Mouse (Mus musculus) retina, adult 2 months (tissue): Measurements from ENCODE around the gene Lsamp.

Source experiments
- DNase-seq: peaks from one replicate; pipeline ENCODE4 v3.0.0-alpha.2; 2012; ENCODE audit warnings: low read depth, low spot score

Gene Lsamp

DNA sequence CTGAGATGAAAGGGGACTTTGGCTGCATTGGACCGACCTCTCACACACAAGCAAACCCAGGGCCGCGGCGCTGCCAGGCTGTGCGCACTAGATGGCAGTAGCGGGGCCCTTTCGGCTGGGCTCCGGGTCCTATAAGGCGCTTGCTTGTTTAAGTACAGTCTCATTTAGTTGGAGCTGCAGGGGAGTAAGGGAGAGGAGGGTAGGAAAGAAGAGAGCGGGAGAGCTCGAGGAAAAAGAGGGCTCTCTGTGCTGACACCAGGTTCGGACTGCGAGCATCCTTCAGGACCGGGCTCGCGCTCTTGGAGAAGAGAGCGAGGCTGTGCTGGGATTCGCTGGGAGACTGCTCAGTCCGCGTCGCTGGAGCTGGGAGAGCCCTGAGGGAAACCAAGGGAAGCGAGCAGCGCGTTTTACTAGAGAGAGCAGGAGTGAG is at the start of gene Lsamp:
TSS of gene Lsamp (plus strand) at position 157 of the 430 bp plus-strand sequence.
- DNase-seq: peak; percentile 39

GRCm38 (mm10) chr16:39957686-39958085 is 26.5 kb upstream of the Lsamp start:
- DNase-seq: no peak

GRCm38 (mm10) chr16:39972712-39973111 is 11.4 kb upstream of the Lsamp start:
- no peak for DNase-seq

- no peak for DNase-seq
These were observed 602 bp downstream of the Lsamp start for GRCm38 (mm10) chr16:39984635-39985291.

GRCm38 (mm10) chr16:39988466-39988865 is 4.3 kb downstream of the Lsamp start:
- DNase-seq: no peak

DNA sequence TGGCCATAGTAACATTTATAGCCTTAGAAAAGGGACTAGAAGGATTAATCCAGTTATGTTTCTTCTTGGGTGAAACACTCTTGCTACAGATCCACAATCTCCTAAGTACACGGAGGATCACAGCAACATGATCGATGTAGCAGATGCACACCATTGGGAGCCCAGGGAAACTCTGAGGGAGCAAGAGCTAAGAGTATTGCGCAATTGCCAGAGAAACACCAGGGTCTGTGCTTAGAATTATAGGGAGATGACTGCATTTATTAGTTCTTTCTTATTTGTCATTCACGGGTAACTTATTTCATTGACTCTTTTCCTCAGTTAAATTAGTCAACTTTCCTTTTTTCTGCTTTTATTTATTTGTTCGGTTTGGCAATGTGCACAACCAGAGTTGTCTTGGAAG is 10.7 kb downstream of the Lsamp start:
- no peak for DNase-seq

GRCm38 (mm10) chr16:40008800-40009199 is 24.6 kb downstream of the Lsamp start:
- DNase-seq: no peak

GRCm38 (mm10) chr16:40011106-40011505 is 26.9 kb downstream of the Lsamp start:
- DNase-seq: no peak

DNA sequence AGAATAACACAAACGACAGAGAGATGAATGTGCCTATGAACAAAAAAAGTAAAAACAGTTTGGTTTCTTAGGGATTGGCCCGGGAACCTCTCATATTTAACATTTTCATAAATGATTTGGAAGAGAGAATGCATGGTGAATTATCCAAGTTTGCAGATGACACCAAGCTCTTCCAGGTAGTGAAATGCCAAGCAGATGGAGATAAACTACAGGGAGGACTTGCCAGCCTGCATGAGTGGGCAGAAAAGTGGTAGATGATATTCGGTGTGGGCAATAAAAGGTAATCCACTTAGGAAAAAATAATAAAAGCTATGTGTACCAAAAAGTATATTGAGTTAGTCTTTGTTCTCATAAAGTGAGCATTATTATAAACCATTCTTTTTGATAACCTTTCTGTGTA is 38.5 kb downstream of the Lsamp start:
- DNase-seq: no peak

GRCm38 (mm10) chr16:40036719-40037118 is 52.6 kb downstream of the Lsamp start:
- DNase-seq: no peak

GRCm38 (mm10) chr16:40059546-40059945 is 75.4 kb downstream of the Lsamp start:
- no peak for DNase-seq

GRCm38 (mm10) chr16:40059968-40060367 is 75.8 kb downstream of the Lsamp start:
- no peak for DNase-seq

DNA sequence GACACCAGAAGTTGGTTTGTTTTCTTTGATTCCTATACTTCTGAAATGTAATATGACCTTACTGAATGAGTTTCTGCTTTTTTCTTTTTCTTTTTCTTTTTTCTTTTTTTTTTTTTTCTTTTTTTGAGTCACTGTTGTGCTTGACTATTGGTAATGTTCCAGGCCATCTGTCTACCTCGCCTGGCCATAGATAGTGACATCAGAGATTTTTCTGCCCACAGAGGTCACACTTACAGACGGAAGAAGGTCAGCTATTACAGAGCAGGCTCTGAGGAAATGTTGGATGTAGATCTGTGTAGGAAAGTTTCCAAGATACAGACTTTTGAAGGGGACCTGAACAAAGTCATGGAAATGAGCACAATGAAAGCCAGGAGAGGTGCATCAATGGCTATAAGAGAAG is 76.3 kb downstream of the Lsamp start:
- DNase-seq: no peak

GRCm38 (mm10) chr16:40075556-40075955 is 91.4 kb downstream of the Lsamp start:
- no peak for DNase-seq

DNA sequence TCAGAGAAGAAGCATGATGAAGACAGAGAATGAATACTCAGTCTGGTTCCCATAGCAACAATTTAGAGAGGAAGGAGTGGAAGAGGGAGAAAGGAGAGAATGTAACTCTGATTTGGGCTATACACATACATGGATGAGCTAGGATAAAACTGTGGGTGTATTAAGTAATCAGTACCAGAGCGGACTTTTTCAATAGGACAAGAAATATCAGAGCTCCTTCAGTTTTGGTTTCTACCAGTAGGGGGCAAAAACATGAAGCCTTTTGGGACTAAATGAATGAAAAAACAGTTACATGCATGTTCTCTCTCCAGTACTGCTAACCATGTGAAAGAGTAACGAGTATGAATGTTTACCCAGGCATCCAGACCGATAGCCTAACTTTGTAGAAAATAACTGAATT is 96.1 kb downstream of the Lsamp start:
- no peak for DNase-seq

GRCm38 (mm10) chr16:40104329-40104728 is 120.2 kb downstream of the Lsamp start:
- no peak for DNase-seq

- DNase-seq: no peak
These were observed 198.8 kb downstream of the Lsamp start for GRCm38 (mm10) chr16:40182918-40183317.

- no peak for DNase-seq
These were observed 203.9 kb downstream of the Lsamp start for GRCm38 (mm10) chr16:40187987-40188590.

- DNase-seq: no peak
These were observed 210.2 kb downstream of the Lsamp start for GRCm38 (mm10) chr16:40194401-40194800.

- DNase-seq: no peak
These were observed 210.7 kb downstream of the Lsamp start for GRCm38 (mm10) chr16:40194839-40195238.

DNA sequence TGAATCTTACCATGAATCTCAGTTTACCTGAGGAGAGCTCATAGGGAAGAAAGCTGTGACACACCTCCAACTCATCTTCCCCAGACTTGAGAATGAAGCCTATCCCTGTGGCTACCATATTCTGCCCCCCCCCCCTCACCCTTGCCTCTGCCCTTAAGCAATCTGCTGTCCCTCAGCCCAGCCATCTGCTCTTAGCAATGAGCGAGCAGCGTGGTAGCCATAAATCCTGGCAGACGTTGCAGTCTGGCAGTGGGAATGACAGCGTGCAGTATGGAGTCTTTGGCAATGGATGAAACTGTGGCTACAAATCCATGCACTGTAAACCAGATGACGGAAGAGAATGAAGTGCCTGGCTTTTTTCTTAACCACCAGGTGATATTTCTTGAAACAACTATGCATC is 244.5 kb downstream of the Lsamp start:
- DNase-seq: no peak

GRCm38 (mm10) chr16:40233066-40233465 is 248.9 kb downstream of the Lsamp start:
- no peak for DNase-seq

- DNase-seq: no peak
These were observed 250.2 kb downstream of the Lsamp start for GRCm38 (mm10) chr16:40234151-40234895.
